Mouse (Mus musculus) liver, adult 2 months (tissue): ENCODE measurements around the gene Tef.

Experiments used
- CTCF ChIP-seq: fragments of 200-500 bp; IDR thresholded peaks from 2 replicates; pipeline ENCODE4 v1.5.1; 2011; ENCODE audit warnings: low read depth, low read length, control low read depth
- POLR2A ChIP-seq: fragments of 200-500 bp; IDR thresholded peaks from 2 replicates; pipeline ENCODE4 v1.6.1; 2011; ENCODE audit warnings: low read length, control low read depth; ENCODE audit not compliant: insufficient read depth; ENCODE audit errors: extremely low read depth

DNA sequence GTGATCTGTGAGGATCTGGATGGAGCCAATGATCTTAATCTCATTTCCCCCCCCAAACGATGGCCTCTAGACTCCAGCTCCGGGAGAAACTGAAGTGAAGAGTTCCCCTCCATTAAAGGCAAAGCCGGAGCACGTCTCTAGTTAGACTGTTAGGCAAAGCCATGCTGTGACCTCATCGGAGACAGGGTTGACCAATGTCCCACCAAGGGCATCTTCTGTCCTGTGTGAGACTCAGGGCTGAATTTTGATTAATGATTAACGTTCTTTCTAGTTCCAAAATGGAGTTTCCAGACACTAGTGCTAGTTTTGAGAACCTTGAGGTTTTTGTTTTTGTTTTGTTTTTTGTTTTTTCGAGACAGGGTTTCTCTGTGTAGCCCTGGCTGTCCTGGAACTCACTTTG, 50.9 kb downstream of the Tef start:
- no peak for TF ChIP-seq CTCF
- no peak for TF ChIP-seq POLR2A
